Mouse (Mus musculus) limb, embryonic 12.5 days (tissue): ENCODE data around the gene Rxylt1. TPM values are rescaled to one million over a fixed set of nuclear protein-coding genes. Genes with fewer than 3 reads are reported as not detected.

ENCODE experiments used
- ATAC-seq: fragments of 200-750 bp; cut with Nextera tagmentation; 2 replicates; pipeline ENCODE4 v1.8.0; 2017; ENCODE audit warnings: low read depth, moderate TSS enrichment; ENCODE audit not compliant: insufficient number of reproducible peaks, insufficient read depth, low FRiP score, low TSS enrichment
- H3K27ac ChIP-seq: fragments of 300-500 bp; sonication (generic); 2 replicates; pipeline ENCODE4 v1.5.1; 2016; ENCODE audit warnings: mild to moderate bottlenecking, moderate library complexity
- H3K27me3 ChIP-seq: fragments of 300-500 bp; sonication (generic); 2 replicates; pipeline ENCODE4 v1.6.1; 2016; ENCODE audit warnings: mild to moderate bottlenecking, moderate library complexity
- H3K36me3 ChIP-seq: fragments of 300-500 bp; sonication (generic); 2 replicates; pipeline ENCODE4 v1.6.1; 2016; ENCODE audit warnings: mild to moderate bottlenecking, moderate library complexity
- H3K4me1 ChIP-seq: fragments of 300-500 bp; sonication (generic); replicated peaks from 2 replicates; pipeline ENCODE4 v1.6.1; 2016
- H3K4me2 ChIP-seq: fragments of 300-500 bp; sonication (generic); 2 replicates; pipeline ENCODE4 v1.6.1; 2016; ENCODE audit warnings: mild to moderate bottlenecking, moderate library complexity
- H3K4me3 ChIP-seq: fragments of 300-500 bp; sonication (generic); replicated peaks from 2 replicates; pipeline ENCODE4 v1.5.1; 2016; ENCODE audit warnings: mild to moderate bottlenecking
- H3K9ac ChIP-seq: fragments of 300-500 bp; sonication (generic); replicated peaks from 2 replicates; pipeline ENCODE4 v1.6.1; 2016; ENCODE audit warnings: mild to moderate bottlenecking, moderate library complexity
- H3K9me3 ChIP-seq: fragments of 300-500 bp; sonication (generic); 2 replicates; pipeline ENCODE4 v1.6.1; 2016; ENCODE audit warnings: mild to moderate bottlenecking, moderate library complexity
- WGBS: fragments of 180-500 bp; shearing (Covaris S2); methylation state at CpG from one replicate; pipeline ENCODE4 v1.1.7; 2016; 5-methylcytosine and 5-hydroxymethylcytosine counted together
- polyA plus RNA-seq: library from polyadenylated mRNA; unstranded; fragments of >200 nt; fragmentation: Nextera tagmentation; extraction: Ambion mirVana; gene quantifications from 2 replicates; pipeline ENCODE4 v1.2.1, GENCODE M21; 2016

Rxylt1 gene
- polyA plus RNA-seq = 45.3 and 51.3 TPM in 2 replicates

- H3K36me3 ChIP-seq = peaks cover 14% of the 10 kb centered on the region; the same call in 1 of the 2 replicates
- peak within 1 kb of the TSS; percentile 91 for H3K9ac ChIP-seq
- H3K4me3 ChIP-seq = peak within 1 kb of the TSS; percentile 69
- H3K4me1 ChIP-seq = peaks cover 11% of the 10 kb centered on the region
- WGBS = under 1% methylated on average over 41 of the region's 48 CpGs
- peak within 1 kb of the TSS; percentile 94 for H3K27ac ChIP-seq
- no peaks in the 10 kb centered on the region for H3K9me3 ChIP-seq
- no peaks in the 10 kb centered on the region for H3K27me3 ChIP-seq
- ATAC-seq = peak; percentile 98
- H3K4me2 ChIP-seq = peak within 1 kb of the TSS; percentile 66
These were observed at the start of gene Rxylt1 for GRCm38 (mm10) chr10:122096980-122097844. Gene Rxylt1 (minus strand): TSS chr10:122097371.

DNA sequence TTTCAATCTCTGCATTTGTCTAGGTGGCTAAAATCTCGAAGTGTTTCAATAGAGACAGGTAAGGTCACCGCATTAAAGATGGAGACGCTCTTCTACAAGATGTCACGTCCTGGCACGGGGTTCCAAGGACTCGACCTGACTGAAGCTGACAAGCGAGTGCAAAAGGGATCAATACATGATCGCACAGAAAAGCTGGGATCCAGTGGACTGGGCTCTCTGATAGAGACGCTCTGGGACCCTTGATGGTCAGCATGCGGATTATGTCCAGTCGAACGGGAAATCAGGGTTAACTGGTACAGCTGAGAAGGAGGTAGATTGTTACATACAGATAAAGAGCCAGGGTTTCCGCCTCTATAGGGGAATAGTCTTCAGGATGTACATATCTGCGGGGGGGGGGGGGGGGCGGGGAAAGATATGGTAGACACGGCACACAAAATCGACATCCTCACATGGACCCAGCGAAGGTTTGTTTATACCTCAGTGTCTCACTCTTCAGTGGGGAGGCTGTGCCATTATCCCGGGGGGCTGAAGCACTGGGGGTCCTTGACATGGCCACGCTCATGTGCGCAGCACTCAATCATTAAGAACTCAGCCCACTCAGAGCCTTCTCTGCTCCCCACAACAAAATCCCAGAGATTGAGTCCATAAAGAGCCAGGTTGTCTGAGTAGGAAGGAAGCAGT is 24.3 kb upstream of the Rxylt1 start:
- 93% methylated on average over 21 of the region's 21 CpGs for WGBS
- Histone ChIP-seq H3K4me3 (no peak overlapping the region), H3K36me3 (no peaks in the 10 kb centered on the region)

DNA sequence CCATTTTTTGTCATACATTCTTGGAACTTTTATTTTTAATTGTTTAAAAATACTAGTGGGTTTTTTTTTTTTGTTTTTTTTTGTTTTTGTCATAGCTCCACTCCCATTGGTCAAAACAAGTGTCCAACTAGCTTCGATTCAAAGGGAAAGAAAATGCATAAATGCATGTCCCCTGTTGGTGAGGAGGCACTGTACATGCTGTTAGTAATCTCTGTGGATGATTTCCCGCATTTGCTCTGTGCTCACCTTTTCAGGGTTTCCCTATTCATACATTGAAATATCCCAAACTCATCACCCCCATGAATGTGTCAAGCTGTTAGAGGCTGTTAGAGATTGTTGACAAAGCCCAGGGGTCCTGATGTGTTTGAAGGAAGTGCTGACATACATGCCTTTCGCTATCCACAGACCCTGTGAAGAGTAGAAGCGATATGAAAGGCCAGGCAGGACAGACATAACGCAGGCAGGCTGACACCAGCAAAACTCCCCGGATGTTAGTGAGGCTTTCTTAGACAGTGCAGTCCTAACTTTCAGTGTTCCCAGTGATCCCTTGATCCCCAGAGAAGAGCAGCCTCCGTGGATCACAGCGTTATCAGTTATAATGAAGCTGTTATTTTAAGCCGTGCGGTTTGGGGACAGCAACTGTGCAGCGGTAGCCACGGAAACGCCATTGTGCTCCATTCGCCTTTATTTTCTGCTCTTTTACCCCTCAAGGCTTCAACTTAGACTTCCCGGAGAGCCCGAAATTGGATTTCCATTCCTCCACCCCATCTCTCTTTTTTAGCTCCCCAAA is 23.5 kb upstream of the Rxylt1 start:
- H3K27me3 ChIP-seq = no peaks in the 10 kb centered on the region
- H3K36me3 ChIP-seq = no peaks in the 10 kb centered on the region
- peaks cover 24% of the 10 kb centered on the region for H3K4me1 ChIP-seq
- no peak for ATAC-seq
- no peak overlapping the region for H3K4me3 ChIP-seq
- WGBS = 88% methylated on average over 16 of the region's 16 CpGs
- H3K9ac ChIP-seq = no peak overlapping the region
- no peak overlapping the region for H3K4me2 ChIP-seq
- H3K9me3 ChIP-seq = no peaks in the 10 kb centered on the region
- H3K27ac ChIP-seq = no peak overlapping the region

More for the DNA sequence above, 24.3 kb upstream of the Rxylt1 start:
- H3K27ac ChIP-seq = no peak overlapping the region
- H3K9me3 ChIP-seq = no peaks in the 10 kb centered on the region
- H3K4me1 ChIP-seq = peaks cover 20% of the 10 kb centered on the region
- no peak for ATAC-seq
- no peaks in the 10 kb centered on the region for H3K27me3 ChIP-seq
- H3K9ac ChIP-seq = no peak overlapping the region
- no peak overlapping the region for H3K4me2 ChIP-seq

- Histone ChIP-seq H3K4me3 (no peak overlapping the region), H3K27me3 (no peaks in the 10 kb centered on the region), H3K27ac (no peak overlapping the region), H3K9ac (no peak overlapping the region), H3K4me1 (peaks cover 24% of the 10 kb centered on the region), H3K36me3 (no peaks in the 10 kb centered on the region), H3K9me3 (no peaks in the 10 kb centered on the region), H3K4me2 (no peak overlapping the region)
- ATAC-seq = no peak
- WGBS = 30% methylated on average over 6 of the region's 6 CpGs
These were observed 22.3 kb upstream of the Rxylt1 start for GRCm38 (mm10) chr10:122119451-122119850.

- H3K4me1 ChIP-seq = peaks cover 24% of the 10 kb centered on the region
- peak overlapping the region; percentile 21 for H3K4me2 ChIP-seq
- H3K27me3 ChIP-seq = no peaks in the 10 kb centered on the region
- H3K9ac ChIP-seq = no peak overlapping the region
- H3K27ac ChIP-seq = peak overlapping the region; percentile 29; the same call in 1 of the 2 replicates
- no peaks in the 10 kb centered on the region for H3K9me3 ChIP-seq
- H3K36me3 ChIP-seq = no peaks in the 10 kb centered on the region
- ATAC-seq = no peak
- WGBS = 71% methylated on average over 11 of the region's 11 CpGs
- H3K4me3 ChIP-seq = no peak overlapping the region
These were observed 19.5 kb upstream of the Rxylt1 start for GRCm38 (mm10) chr10:122116636-122117035.

GRCm38 (mm10) chr10:122106633-122107028 is 9.5 kb upstream of the Rxylt1 start:
- 72% methylated on average over 3 of the region's 3 CpGs for WGBS
- no peak overlapping the region for H3K9ac ChIP-seq
- ATAC-seq = no peak

GRCm38 (mm10) chr10:122105889-122106632 is 8.9 kb upstream of the Rxylt1 start:
- Histone ChIP-seq H3K9me3 (no peaks in the 10 kb centered on the region), H3K27me3 (no peaks in the 10 kb centered on the region), H3K4me2 (no peak overlapping the region), H3K9ac (no peak overlapping the region), H3K4me3 (no peak overlapping the region), H3K36me3 (no peaks in the 10 kb centered on the region), H3K4me1 (no peaks in the 10 kb centered on the region), H3K27ac (no peak overlapping the region)
- no peak for ATAC-seq
- WGBS = 68% methylated on average over 10 of the region's 10 CpGs

More at GRCm38 (mm10) chr10:122106633-122107028, 9.5 kb upstream of the Rxylt1 start:
- no peaks in the 10 kb centered on the region for H3K4me1 ChIP-seq
- no peak overlapping the region for H3K4me3 ChIP-seq
- H3K9me3 ChIP-seq = no peaks in the 10 kb centered on the region
- no peak overlapping the region for H3K4me2 ChIP-seq
- no peak overlapping the region for H3K27ac ChIP-seq
- H3K27me3 ChIP-seq = no peaks in the 10 kb centered on the region
- H3K36me3 ChIP-seq = no peaks in the 10 kb centered on the region

DNA sequence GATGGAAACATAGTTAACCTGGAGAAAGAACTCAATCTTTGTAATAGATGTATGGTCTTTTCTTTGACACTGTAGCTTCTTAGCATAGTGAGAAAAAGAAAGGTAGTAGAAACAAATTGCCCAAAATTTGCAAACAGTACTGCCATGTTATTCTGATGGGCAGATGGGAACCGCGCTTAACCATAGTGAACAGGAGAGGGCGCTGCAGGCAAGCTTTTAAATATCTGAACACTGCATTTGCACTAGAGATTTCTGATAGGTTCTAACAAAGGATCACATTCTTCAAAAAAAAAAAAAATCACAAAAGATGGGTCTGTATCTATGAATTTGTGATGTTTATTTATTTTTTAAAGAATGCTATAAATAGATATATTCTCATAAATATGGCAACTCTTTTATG is 8.2 kb upstream of the Rxylt1 start:
- no peaks in the 10 kb centered on the region for H3K9me3 ChIP-seq
- H3K36me3 ChIP-seq = no peaks in the 10 kb centered on the region
- no peaks in the 10 kb centered on the region for H3K27me3 ChIP-seq
- no peaks in the 10 kb centered on the region for H3K4me1 ChIP-seq
- H3K27ac ChIP-seq = no peak overlapping the region
- 4% methylated on average over 3 of the region's 3 CpGs for WGBS
- no peak for ATAC-seq
- no peak overlapping the region for H3K9ac ChIP-seq
- no peak overlapping the region for H3K4me2 ChIP-seq
- H3K4me3 ChIP-seq = no peak overlapping the region

DNA sequence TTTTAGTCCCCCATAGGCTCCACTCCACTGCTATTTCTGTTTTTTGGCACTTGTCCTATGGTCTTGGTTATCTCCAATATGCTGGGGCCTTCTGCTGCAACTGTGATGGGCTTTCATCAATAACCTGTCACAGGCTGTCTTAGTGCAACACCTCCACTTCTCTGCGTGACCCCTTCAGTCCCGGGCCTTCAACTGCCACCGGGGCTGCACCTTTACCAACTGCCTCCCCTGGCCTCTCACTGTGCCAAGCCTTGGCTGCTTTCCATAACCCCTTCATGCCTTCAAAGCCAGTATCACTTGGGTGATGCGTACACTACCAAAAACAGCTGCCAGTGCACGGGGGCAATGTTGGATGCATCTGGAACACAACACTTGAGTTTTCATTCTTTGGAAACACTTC is 5.5 kb upstream of the Rxylt1 start:
- Histone ChIP-seq H3K36me3 (no peaks in the 10 kb centered on the region), H3K4me2 (no peak overlapping the region), H3K9me3 (no peaks in the 10 kb centered on the region), H3K27ac (no peak overlapping the region), H3K4me3 (no peak overlapping the region), H3K4me1 (peaks cover 1% of the 10 kb centered on the region; the same call in 1 of the 2 replicates), H3K27me3 (no peaks in the 10 kb centered on the region), H3K9ac (no peak overlapping the region)
- 81% methylated on average over 5 of the region's 5 CpGs for WGBS
- no peak for ATAC-seq

DNA sequence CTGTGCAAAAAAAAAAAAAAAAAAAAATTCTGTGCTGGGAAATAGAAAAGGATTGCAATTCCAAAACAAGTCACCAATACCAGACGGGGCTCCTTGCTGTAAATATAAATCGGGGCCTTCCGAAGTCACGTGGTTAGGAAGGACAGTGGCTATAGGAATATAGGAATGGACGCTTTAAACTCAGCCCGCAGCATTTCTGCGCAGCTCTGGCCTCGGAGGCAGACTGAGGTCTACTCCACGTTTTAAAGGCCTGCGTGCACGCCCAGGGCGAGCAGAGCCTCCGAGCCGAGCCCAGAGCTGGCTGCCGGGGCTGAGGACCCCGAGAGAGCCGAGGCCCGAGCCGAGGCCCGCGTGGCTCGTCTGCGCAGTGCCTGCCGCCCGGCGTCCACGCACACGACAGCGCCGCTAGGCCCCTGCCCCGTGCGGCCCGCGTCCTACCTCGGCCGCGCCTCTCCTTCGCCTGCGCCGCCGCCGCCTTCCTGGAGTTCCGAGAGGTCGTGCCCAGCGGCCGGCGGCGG is 650 bp downstream of the Rxylt1 start:
- Histone ChIP-seq H3K4me2 (peak overlapping the region; percentile 66), H3K27me3 (no peaks in the 10 kb centered on the region), H3K9ac (peak overlapping the region; percentile 91), H3K27ac (peak overlapping the region; percentile 94), H3K9me3 (no peaks in the 10 kb centered on the region), H3K4me3 (peak overlapping the region; percentile 69), H3K36me3 (peaks cover 19% of the 10 kb centered on the region), H3K4me1 (peaks cover 11% of the 10 kb centered on the region)
- WGBS = under 1% methylated on average over 48 of the region's 48 CpGs
- peak; percentile 71 for ATAC-seq
